Mouse (Mus musculus) thymus, adult 2 months (tissue): ENCODE data around the gene Cradd.

ENCODE experiments used
- CTCF ChIP-seq: fragments of 200-500 bp; IDR thresholded peaks from 2 replicates; pipeline ENCODE4 v1.5.1; 2012; ENCODE audit warnings: mild to moderate bottlenecking, control low read depth, low read length, moderate library complexity, borderline replicate concordance; ENCODE audit not compliant: control insufficient read depth, poor library complexity, insufficient read depth; ENCODE audit errors: extremely low read depth
- POLR2A ChIP-seq: fragments of 200-500 bp; IDR thresholded peaks from 2 replicates; pipeline ENCODE4 v1.6.1; 2012; ENCODE audit warnings: mild to moderate bottlenecking, low read length, control low read depth, moderate library complexity; ENCODE audit not compliant: control insufficient read depth, poor library complexity, insufficient read depth; ENCODE audit errors: extremely low read depth

DNA sequence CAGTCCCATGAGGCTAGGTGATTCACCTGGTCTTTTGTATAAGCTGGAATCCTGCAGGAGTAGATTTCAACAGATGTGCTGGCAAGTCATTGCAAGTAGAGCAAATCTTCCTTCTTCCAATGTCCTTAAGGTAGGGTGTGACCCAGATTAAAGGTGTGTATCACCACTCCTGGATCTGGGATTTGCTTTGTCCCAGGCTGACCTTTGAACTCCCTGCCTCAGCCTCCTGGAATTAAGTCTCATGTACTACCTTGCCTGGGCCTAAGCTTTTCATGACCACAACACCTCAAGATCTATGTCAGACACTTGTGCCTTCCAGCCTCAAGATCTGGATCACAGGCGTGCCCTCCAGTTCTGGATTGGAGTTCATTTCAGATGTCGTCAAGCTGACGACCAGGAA lies 41.9 kb downstream of the Cradd start:
- no peak for TF ChIP-seq CTCF
- TF ChIP-seq POLR2A = no peak
